ENCODE assay signal across 25 mouse cellular contexts in genomic region chr8:60643416-60644020, GRCm38 (mm10). TPM values are rescaled to one million over a fixed set of nuclear protein-coding genes. Genes with fewer than 3 reads are reported as not detected.
DNase-seq lines count a peak whose midpoint lies in the region; ATAC-seq and TF ChIP-seq lines count a peak whose summit lies in the region.
"Had no signal": no experiment of that assay in that cellular context is flagged by ENCODE, and none has a peak within 500 bp of the region (broad histone marks: within the 10 kb centered on the region; RNA-seq: fewer than 3 reads in every experiment).

No protein-coding gene starts in this region.

- no peaks in the 10 kb centered on the region for H3K9me3 ChIP-seq in intestine, embryonic 16.5 days (ENCODE audit: control insufficient read depth, low read length)
- H3K9me3 ChIP-seq in lung, postnatal 0 days (ENCODE audit: low read length), result no peaks in the 10 kb centered on the region
- H3K9me3 ChIP-seq: forebrain, embryonic 15.5 days; hindbrain, embryonic 13.5 days; limb, embryonic 10.5 days; neural tube, embryonic 12.5 days had no signal

- no peak for TF ChIP-seq CTCF in layer of hippocampus, adult 2 months (conservative IDR thresholded peaks at IDR 0.05)
- no peak for TF ChIP-seq CTCF in lung, postnatal 0 days (IDR thresholded peaks at IDR 0.05)

- H3K4me1 ChIP-seq in intestine, embryonic 16.5 days (ENCODE audit: control insufficient read depth, insufficient read depth, low read length), result no peaks in the 10 kb centered on the region
- no peaks in the 10 kb centered on the region for H3K4me1 ChIP-seq in lung, postnatal 0 days (ENCODE audit: insufficient read depth, low read depth, low read length)
- H3K4me1 ChIP-seq: forebrain, embryonic 15.5 days; hindbrain, embryonic 13.5 days; neural tube, embryonic 12.5 days had no signal

- intact Hi-C loops in left cerebral cortex, postnatal 25 days (cut with DNase I), result no loop called here

- TF ChIP-seq EP300 in lung, postnatal 0 days (IDR thresholded peaks at IDR 0.05), result peak; percentile 89

- H3K4me2 ChIP-seq in intestine, embryonic 16.5 days (ENCODE audit: low read depth, low read length), result no peak overlapping the region
- no peak overlapping the region for H3K4me2 ChIP-seq in lung, postnatal 0 days (replicated peaks; ENCODE audit: low read depth, low read length)
- H3K4me2 ChIP-seq: forebrain, embryonic 15.5 days; heart, embryonic 11.5 days; hindbrain, embryonic 13.5 days; liver, embryonic 11.5 days; midbrain, embryonic 11.5 days; neural tube, embryonic 12.5 days had no signal

- 67% methylated on average over 6 of the region's 6 CpGs for WGBS in intestine, embryonic 16.5 days
- 45% methylated on average over 6 of the region's 6 CpGs for WGBS in lung, postnatal 0 days

- H3K9ac ChIP-seq in intestine, embryonic 16.5 days (ENCODE audit: low read depth, low read length), result no peak overlapping the region
- H3K9ac ChIP-seq in lung, postnatal 0 days (replicated peaks; ENCODE audit: low read depth), result no peak overlapping the region
- H3K9ac ChIP-seq: forebrain, embryonic 15.5 days; hindbrain, embryonic 13.5 days; neural tube, embryonic 12.5 days had no signal

- H3K4me3 ChIP-seq in layer of hippocampus, adult 2 months, result no peak overlapping the region
- H3K4me3 ChIP-seq in intestine, embryonic 16.5 days (ENCODE audit: low read length), result no peak overlapping the region
- no peak overlapping the region for H3K4me3 ChIP-seq in lung, postnatal 0 days (ENCODE audit: low read depth, low read length)
- H3K4me3 ChIP-seq: erythroblast, embryonic 14.5 days; forebrain, embryonic 15.5 days; hindbrain, embryonic 13.5 days; left cerebral cortex, adult 2 months; limb, embryonic 10.5 days; neural tube, embryonic 12.5 days had no signal

- no peak for DNase-seq in layer of hippocampus, adult 2 months (ENCODE audit: low spot score in 2 of 2)
- DNase-seq in layer of hippocampus, adult 8-10 months (ENCODE audit: low spot score in 2 of 2), result no peak
- DNase-seq in lung, postnatal 0 days (ENCODE audit: low spot score), result peak; percentile 89
- DNase-seq in left cerebral cortex, postnatal 25 days (ENCODE audit: low spot score in 2 of 2), result no peak
- no peak for DNase-seq in urinary bladder, adult 2 months (ENCODE audit: low spot score)
- DNase-seq: adrenal gland, postnatal 10 days; B cell, adult 2 months; cerebellum, adult 9-10 months; heart, postnatal 10 days; kidney, postnatal 14 days; layer of hippocampus, adult 9-11 months; thymus, postnatal 4 days had no signal

- peak; percentile 71; the same call in 1 of the 2 replicates for ATAC-seq in intestine, embryonic 16.5 days
- peak; percentile 93 for ATAC-seq in lung, postnatal 0 days
- no peak for ATAC-seq in megakaryocyte progenitor cell, adult 5-6 weeks (replicated peaks; ENCODE audit: poor library complexity)
- ATAC-seq: forebrain, embryonic 15.5 days; inflammation-experienced regulatory T-cells, adult 6 months had no signal

- H3K27me3 ChIP-seq in intestine, embryonic 16.5 days (replicated peaks; ENCODE audit: control insufficient read depth, insufficient read depth, low read length), result no peaks in the 10 kb centered on the region
- no peaks in the 10 kb centered on the region for H3K27me3 ChIP-seq in lung, postnatal 0 days (replicated peaks; ENCODE audit: insufficient read depth, low read length)
- H3K27me3 ChIP-seq: forebrain, embryonic 15.5 days; hindbrain, embryonic 13.5 days; neural tube, embryonic 12.5 days had no signal

- H3K27ac ChIP-seq in layer of hippocampus, adult 2 months, result peak overlapping the region; percentile 80; the same call in 1 of the 2 replicates
- no peak overlapping the region for H3K27ac ChIP-seq in intestine, embryonic 16.5 days (ENCODE audit: low read length)
- H3K27ac ChIP-seq in lung, postnatal 0 days (ENCODE audit: low read length), result peak overlapping the region; percentile 29; the same call in 1 of the 2 replicates
- H3K27ac ChIP-seq: forebrain, embryonic 15.5 days; hindbrain, embryonic 13.5 days; left cerebral cortex, adult 2 months; limb, embryonic 10.5 days; macrophage; neural tube, embryonic 12.5 days had no signal

- no peaks in the 10 kb centered on the region for H3K36me3 ChIP-seq in intestine, embryonic 16.5 days (ENCODE audit: control insufficient read depth, insufficient read depth, low read length)
- no peaks in the 10 kb centered on the region for H3K36me3 ChIP-seq in lung, postnatal 0 days (ENCODE audit: insufficient read depth, low read length)
- H3K36me3 ChIP-seq: forebrain, embryonic 15.5 days; hindbrain, embryonic 13.5 days; limb, embryonic 10.5 days; neural tube, embryonic 12.5 days had no signal

RNA-seq across cellular contexts. Expression of gene Mfap3l, which starts 10.9 kb away (rescaled TPM):
- total RNA-seq in layer of hippocampus, adult 2 months (2021), result 10 to 100 TPM; 44.7 to 48.7 TPM
- 10 to 100 TPM; 46.1 to 72.6 (median 61.9) TPM for total RNA-seq in layer of hippocampus, adult 8-10 months (2022)
- polyA plus RNA-seq in intestine, embryonic 16.5 days (2015; fragmentation: Nextera tagmentation; extraction: Ambion mirVana), result 0.78 and 0.99 TPM in 2 replicates
- polyA plus RNA-seq in lung, postnatal 0 days (2015; fragmentation: Nextera tagmentation; extraction: Ambion mirVana), result 3.7 and 4.0 TPM in 2 replicates
- 3.5 and 4.1 TPM in 2 replicates for total RNA-seq in megakaryocyte progenitor cell, adult 5-6 weeks (2015)
- 2.3 and 4.2 TPM in 2 replicates for total RNA-seq in megakaryocyte progenitor cell, adult 5-6 weeks (2017)
- total RNA-seq in left cerebral cortex, postnatal 25 days (2021), result 10 to 100 TPM; 49.8 to 57.8 TPM
- 19.9 and 23.9 TPM in 2 replicates for polyA plus RNA-seq in urinary bladder, adult 2 months (2012; rRNA removed)
- polyA plus RNA-seq: erythroblast, embryonic 14.5 days had no signal

Comparison
In these comparisons a context has a peak if more than half of its experiments do, and no peak if none do; other contexts are left out.
1. RNA of gene Mfap3l, which starts 10.9 kb away (total RNA-seq): 46.1 to 72.6 TPM in layer of hippocampus, adult 8-10 months, 49.8 to 57.8 TPM in left cerebral cortex, postnatal 25 days and 44.7 to 48.7 TPM in layer of hippocampus, adult 2 months; 2.3 to 4.2 TPM in megakaryocyte progenitor cell, adult 5-6 weeks; every median in the first group is over 4 times any median in the second.